Mouse (Mus musculus) thymus, adult 2 months (tissue): ENCODE data around the gene Abhd14a.

ENCODE experiments used
- CTCF ChIP-seq: fragments of 200-500 bp; IDR thresholded peaks from 2 replicates; pipeline ENCODE4 v1.5.1; 2012; ENCODE audit warnings: mild to moderate bottlenecking, control low read depth, low read length, moderate library complexity, borderline replicate concordance; ENCODE audit not compliant: control insufficient read depth, poor library complexity, insufficient read depth; ENCODE audit errors: extremely low read depth
- POLR2A ChIP-seq: fragments of 200-500 bp; IDR thresholded peaks from 2 replicates; pipeline ENCODE4 v1.6.1; 2012; ENCODE audit warnings: mild to moderate bottlenecking, low read length, control low read depth, moderate library complexity; ENCODE audit not compliant: control insufficient read depth, poor library complexity, insufficient read depth; ENCODE audit errors: extremely low read depth

GRCm38 (mm10) chr9:106454071-106454761 is 6.7 kb upstream of the Abhd14a start:
- TF ChIP-seq POLR2A (no peak), CTCF (no peak)
